Mouse (Mus musculus): ENCODE data around the gene Tpte.

The Tpte gene

GRCm38 (mm10) chr8:22376311-22376710, 93.1 kb downstream of the Tpte start:
- DNase-seq (ENCODE audit: inconsistent age in 2 of 2, low spot score in 1 of 2), result no peak

- peak; percentile 46 to 77 for DNase-seq (ENCODE audit: inconsistent age in 2 of 2, low spot score in 1 of 2)
Observed at GRCm38 (mm10) chr8:22376903-22377302, 93.7 kb downstream of the Tpte start.

DNA sequence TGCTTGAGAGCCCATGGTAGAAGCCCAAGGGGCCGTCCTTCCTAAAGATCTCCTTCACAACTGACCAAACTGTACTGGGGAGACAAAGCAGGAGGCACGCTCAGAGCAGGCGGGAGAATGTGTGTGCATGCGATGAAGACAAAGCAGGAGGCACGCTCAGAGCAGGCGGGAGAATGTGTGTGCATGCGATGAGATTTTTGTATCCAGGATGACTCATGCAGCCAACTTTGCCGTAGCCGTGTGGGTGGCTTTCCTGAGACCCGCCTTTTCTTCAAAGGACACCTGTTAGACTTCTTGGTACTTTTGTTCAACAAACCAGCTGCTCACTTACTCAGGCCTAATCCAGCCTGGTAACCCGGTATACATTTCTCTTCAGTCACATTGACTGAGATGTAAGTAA, 97.7 kb downstream of the Tpte start:
- no peak for DNase-seq (ENCODE audit: inconsistent age in 2 of 2, low spot score in 1 of 2)

DNA sequence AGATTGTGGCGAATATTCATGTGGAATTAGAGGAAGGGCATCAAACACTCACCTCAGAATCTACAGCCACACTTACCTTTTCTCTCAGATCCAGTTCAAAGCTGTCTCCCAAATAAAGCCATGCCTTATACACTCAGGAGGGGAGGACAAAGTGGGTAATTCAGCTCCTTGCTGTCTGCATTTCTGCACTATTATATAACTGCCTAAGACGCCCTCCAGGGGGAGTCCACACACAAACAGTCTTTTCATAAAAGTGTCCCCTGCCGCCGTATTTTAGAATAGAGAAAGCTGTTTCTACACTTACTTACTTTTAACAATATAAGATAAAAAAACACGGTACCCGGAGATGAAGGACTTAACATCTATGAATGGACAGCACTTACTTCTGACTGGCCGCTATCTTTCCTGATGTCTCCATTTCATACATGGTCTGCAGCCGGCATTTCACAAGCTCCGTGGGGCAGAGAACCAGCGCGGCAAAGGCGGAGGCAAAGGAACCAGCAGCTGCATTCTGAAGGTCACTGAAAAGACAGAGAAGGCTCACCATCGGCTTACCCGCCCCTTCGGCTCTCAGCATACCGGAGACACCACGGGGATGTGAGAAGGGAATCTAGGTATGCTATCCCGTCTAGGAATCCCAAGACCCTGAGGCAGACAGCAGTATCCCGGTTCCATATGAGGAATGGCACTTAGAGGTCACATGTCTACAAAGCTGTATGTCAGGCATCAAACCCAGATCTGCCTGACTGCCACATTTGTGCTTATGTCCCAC, 99.8 kb downstream of the Tpte start:
- peak in 1 of 2 experiments; percentile 30 for DNase-seq (ENCODE audit: inconsistent age in 2 of 2, low spot score in 1 of 2)

DNA sequence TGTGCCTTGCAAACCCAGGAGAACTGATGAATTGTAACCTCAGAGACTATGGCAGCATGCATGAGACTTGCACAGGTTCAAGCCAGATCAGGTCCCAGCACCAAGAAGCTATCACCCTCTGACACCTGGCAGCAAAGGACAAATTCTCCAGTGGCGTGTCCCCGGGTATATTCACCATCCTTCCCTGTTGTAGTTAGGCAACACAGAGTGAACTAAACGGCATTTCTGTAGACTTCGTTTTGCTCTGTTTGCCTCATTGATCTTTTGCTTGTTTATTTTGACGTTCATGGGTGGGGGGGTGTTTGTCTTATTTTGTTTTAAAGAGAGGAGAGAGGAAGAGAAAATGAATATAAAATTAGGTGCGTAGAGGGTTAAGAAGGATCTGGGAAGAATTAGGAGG, 101.9 kb downstream of the Tpte start:
- DNase-seq (ENCODE audit: inconsistent age in 2 of 2, low spot score in 1 of 2), result no peak

GRCm38 (mm10) chr8:22389874-22390273, 106.6 kb downstream of the Tpte start:
- DNase-seq (ENCODE audit: inconsistent age in 2 of 2, low spot score in 1 of 2), result no peak

DNA sequence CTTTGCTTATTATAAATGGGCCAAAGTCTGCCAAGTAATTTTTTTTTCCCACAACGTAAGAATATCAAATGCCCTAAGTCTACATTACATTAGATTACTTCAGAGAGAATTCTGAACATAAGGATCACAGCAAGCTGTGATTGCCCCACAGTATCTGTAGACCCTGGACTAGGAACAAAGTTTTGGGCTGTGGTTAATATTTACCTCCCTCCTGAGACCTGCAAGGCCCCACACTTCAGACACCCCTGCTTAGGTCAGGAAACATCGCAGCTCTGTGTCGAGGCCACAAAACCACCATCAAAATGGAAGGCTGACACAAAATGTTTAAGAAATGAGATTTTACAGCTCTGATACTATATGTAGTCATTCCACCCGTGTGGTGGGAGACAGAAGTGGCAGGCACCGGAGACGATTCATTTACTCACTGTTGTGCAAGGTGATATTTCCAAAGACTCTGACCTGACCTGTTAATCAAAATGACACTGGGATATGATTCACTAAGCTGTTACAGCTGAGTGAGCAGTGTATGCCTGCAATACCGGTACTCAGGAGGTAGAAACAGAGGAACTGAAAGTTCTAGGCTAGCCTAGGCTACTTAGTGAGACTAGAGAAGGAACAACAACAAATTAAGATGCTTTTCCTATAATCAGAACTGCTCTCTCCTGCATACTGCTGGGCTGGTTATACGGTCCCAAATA, 107.7 kb downstream of the Tpte start:
- peak in 1 of 2 experiments; percentile 47 for DNase-seq (ENCODE audit: inconsistent age in 2 of 2, low spot score in 1 of 2)

DNA sequence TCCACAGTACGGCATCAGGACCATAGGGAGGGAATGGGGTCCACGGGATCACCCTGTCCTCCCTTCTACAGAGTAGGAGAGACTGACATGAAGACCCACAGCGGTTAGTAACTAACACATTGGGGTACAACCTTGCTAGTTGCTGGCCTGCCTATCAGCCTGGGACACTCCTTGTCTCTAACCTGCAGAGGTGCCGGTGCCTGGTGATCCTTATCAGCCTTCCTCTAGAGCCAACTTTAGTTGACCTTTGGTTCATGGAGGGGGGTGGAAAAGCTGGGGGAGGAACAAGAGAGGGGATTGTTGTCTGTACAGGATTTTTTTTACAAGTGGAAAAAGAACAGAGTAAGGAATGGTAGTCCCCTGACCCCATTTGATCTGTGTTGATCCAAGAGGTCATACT, 111.2 kb downstream of the Tpte start:
- DNase-seq (ENCODE audit: inconsistent age in 2 of 2, low spot score in 1 of 2), result no peak

GRCm38 (mm10) chr8:22395256-22395655, 112.0 kb downstream of the Tpte start:
- DNase-seq (ENCODE audit: inconsistent age in 2 of 2, low spot score in 1 of 2), result no peak

DNA sequence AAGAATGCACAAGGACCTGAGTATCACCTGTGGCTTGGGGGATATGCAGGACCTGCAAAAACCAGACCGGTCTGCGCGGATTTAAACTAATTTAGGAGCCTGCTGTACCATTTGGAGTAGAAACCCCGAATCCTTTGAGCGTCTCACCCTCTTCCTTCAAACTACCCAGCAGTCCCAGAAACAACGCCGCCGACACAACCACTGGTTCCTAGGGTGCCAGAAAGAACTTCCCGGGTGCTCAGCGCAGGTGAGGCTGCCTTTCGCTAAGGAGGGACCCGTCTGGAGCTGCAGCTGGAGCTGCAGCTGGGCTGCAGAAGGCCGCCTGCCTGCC, 114.5 kb downstream of the Tpte start:
- DNase-seq (ENCODE audit: inconsistent age in 2 of 2, low spot score in 1 of 2), result no peak

- DNase-seq (ENCODE audit: inconsistent age in 2 of 2, low spot score in 1 of 2), result peak; percentile 92 to 98
Observed at GRCm38 (mm10) chr8:22398142-22398951, 115.1 kb downstream of the Tpte start, which contains the start of gene Slc25a15. Slc25a15 (minus strand) TSS chr8:22398597.

- no peak for DNase-seq (ENCODE audit: inconsistent age in 2 of 2, low spot score in 1 of 2)
Observed at GRCm38 (mm10) chr8:22399285-22399880, 116.1 kb downstream of the Tpte start.

- no peak for DNase-seq (ENCODE audit: inconsistent age in 2 of 2, low spot score in 1 of 2)
Observed at GRCm38 (mm10) chr8:22400593-22400992, 117.4 kb downstream of the Tpte start.

- no peak for DNase-seq (ENCODE audit: inconsistent age in 2 of 2, low spot score in 1 of 2)
Observed at GRCm38 (mm10) chr8:22403235-22403634, 120.0 kb downstream of the Tpte start.

DNA sequence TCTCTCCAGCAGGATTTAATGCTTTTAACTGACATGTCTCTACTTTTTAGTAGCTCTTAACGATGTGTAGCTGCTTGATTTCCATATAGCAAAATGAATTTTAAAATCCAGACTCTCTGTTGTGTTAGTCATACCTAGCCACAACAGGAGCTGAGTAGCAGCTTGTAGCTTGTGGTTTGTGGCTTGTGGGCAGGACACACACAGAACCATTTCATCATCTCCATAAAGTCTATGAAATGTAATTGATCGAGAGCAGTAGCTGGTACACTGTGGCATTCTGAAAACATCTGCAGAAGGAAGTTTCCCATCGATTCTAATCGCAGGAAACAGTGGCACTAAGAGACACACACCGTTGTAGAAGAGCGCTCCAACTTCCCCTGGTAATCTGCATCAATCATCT, 122.5 kb downstream of the Tpte start:
- DNase-seq (ENCODE audit: inconsistent age in 2 of 2, low spot score in 1 of 2), result no peak

- DNase-seq (ENCODE audit: inconsistent age in 2 of 2, low spot score in 1 of 2), result no peak
Observed at GRCm38 (mm10) chr8:22410688-22411281, 127.5 kb downstream of the Tpte start.

GRCm38 (mm10) chr8:22411282-22411702, 128.1 kb downstream of the Tpte start, which contains the start of gene Mrps31:
Mrps31 (plus strand) TSS chr8:22411361.
- peak; percentile 85 to 96 for DNase-seq (ENCODE audit: inconsistent age in 2 of 2, low spot score in 1 of 2)

DNA sequence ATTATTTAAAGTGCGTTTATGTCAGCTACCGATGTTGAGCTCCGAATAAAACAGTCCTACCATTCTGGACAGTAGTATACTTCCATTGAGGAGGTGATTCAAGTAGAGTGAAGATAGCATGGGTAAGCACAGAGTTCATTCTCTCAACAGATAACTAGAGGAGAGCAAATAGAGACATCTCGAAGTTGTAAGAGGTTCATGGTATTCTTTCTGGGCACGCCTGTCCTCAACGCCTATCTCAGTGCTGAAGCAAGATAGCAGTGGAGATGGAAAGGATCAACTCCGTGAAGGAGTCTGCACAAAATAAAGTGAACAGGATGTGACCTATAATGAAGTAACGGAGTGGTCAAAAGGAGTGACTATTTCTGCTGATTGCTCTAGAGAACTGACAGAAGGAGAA, 128.7 kb downstream of the Tpte start:
- peak in 1 of 2 experiments; percentile 31 for DNase-seq (ENCODE audit: inconsistent age in 2 of 2, low spot score in 1 of 2)
